Mouse (Mus musculus) heart, embryonic 10.5 days (tissue): ENCODE measurements around the gene Daglb. TPM values are rescaled to one million over a fixed set of nuclear protein-coding genes. Genes with fewer than 3 reads are reported as not detected.
"Not testable (repeated sequence)": the region's sequence is repeated elsewhere in the genome, so short reads cannot be mapped to it uniquely, and the experiment has no call there.

Experiments used
- DNase-seq: peaks from one replicate; pipeline ENCODE4 v3.0.0-alpha.2; 2017; ENCODE audit warnings: low spot score
- H3K27ac ChIP-seq: fragments of 300-500 bp; sonication (generic); 2 replicates; pipeline ENCODE4 v1.5.1; 2016; ENCODE audit warnings: mild to moderate bottlenecking
- H3K27me3 ChIP-seq: fragments of 300-500 bp; sonication (generic); 2 replicates; pipeline ENCODE4 v1.6.1; 2016; ENCODE audit warnings: mild to moderate bottlenecking; ENCODE audit not compliant: poor library complexity, insufficient read depth, severe bottlenecking
- H3K36me3 ChIP-seq: fragments of 300-500 bp; sonication (generic); 2 replicates; pipeline ENCODE4 v1.6.1; 2016; ENCODE audit warnings: mild to moderate bottlenecking, moderate library complexity
- H3K4me1 ChIP-seq: fragments of 300-500 bp; sonication (generic); 2 replicates; pipeline ENCODE4 v1.6.1; 2016; ENCODE audit warnings: mild to moderate bottlenecking
- H3K4me3 ChIP-seq: fragments of 300-500 bp; sonication (generic); 2 replicates; pipeline ENCODE4 v1.5.1; 2016; ENCODE audit warnings: mild to moderate bottlenecking, moderate library complexity
- H3K9me3 ChIP-seq: fragments of 300-500 bp; sonication (generic); 2 replicates; pipeline ENCODE4 v1.6.1; 2016; ENCODE audit warnings: mild to moderate bottlenecking, moderate library complexity
- WGBS: fragments of 180-500 bp; shearing (Covaris S2); methylation state at CpG from one replicate; pipeline ENCODE4 v1.1.7; 2016; 5-methylcytosine and 5-hydroxymethylcytosine counted together
- polyA plus RNA-seq: library from polyadenylated mRNA; unstranded; fragments of >200 nt; fragmentation: Nextera tagmentation; extraction: Ambion mirVana; gene quantifications from 2 replicates; pipeline ENCODE4 v1.2.1, GENCODE M21; 2016

Gene Daglb
- polyA plus RNA-seq, 1 experiment from 2014 or later: 11.9 TPM

DNA sequence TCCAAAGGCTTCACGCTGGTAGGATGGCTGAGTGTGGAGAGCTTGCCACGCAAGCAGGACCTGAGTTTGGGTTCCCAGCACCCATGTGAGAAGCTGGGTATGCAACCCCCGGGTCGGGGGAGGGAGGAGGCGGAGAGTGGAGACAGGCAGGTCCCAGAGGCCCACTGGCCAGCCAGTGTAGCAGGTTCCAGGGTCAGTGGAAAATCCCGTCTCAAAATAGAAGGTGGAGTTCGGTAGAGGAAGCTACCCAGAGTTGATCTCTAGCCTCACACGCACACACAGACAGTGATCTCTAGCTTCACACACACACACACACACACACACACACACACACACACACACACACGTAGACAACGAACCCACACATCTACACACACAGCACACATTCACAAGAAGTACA is 28.8 kb downstream of the Daglb start:
- H3K27me3 ChIP-seq: no peaks in the 10 kb centered on the region
- H3K27ac ChIP-seq: no peak overlapping the region
- H3K4me3 ChIP-seq: no peak overlapping the region
- H3K36me3 ChIP-seq: peaks cover 48% of the 10 kb centered on the region
- 83% methylated on average over 10 of the region's 10 CpGs for WGBS
- no peaks in the 10 kb centered on the region for H3K9me3 ChIP-seq
- DNase-seq: no peak
- peaks cover 3% of the 10 kb centered on the region; the same call in 1 of the 2 replicates for H3K4me1 ChIP-seq

DNA sequence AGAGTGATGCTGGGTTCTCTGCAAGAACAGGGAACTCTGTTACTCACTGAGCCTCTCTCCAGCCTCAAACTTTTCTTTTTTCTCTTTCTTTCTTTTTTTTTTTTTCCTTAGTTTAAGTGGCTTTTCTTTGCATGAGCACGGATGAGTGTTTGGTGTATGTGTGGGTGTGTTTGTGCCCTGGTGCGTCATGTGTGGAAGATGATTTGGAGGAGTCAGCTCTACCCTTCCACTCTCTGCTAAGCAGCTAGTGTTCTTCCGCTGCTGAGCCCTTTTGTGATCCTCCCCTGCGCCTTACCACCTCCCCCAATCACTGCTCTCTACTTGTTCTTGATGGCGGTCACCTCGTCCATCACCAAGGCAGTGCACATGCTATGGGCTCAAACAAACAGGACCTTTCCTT is 31.3 kb downstream of the Daglb start:
- Histone ChIP-seq H3K9me3 (no peaks in the 10 kb centered on the region), H3K36me3 (peaks cover 44% of the 10 kb centered on the region), H3K4me3 (no peak overlapping the region), H3K27me3 (no peaks in the 10 kb centered on the region), H3K27ac (no peak overlapping the region), H3K4me1 (peaks cover 8% of the 10 kb centered on the region; the same call in 1 of the 2 replicates)
- WGBS: 93% methylated on average over 6 of the region's 6 CpGs
- no peak for DNase-seq

DNA sequence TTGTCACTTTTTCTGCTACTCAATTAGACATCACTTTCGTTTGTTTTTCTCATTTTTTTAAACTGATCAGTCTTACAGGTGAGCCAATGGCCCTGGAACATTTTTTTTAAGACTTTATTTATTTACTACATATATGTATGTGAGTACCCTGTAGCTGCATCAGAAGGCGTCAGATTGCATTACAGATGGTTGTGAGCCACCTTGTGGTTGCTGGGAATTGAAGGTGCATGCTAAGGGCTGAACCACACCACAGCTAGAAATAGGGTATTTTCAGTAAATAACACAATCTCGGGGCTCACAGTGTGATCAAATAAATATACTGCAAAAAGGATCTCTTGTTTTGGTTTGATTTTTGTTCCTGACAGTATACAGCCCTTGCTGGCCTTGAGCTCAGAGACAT is 33.1 kb downstream of the Daglb start:
- no peak overlapping the region for H3K4me3 ChIP-seq

DNA sequence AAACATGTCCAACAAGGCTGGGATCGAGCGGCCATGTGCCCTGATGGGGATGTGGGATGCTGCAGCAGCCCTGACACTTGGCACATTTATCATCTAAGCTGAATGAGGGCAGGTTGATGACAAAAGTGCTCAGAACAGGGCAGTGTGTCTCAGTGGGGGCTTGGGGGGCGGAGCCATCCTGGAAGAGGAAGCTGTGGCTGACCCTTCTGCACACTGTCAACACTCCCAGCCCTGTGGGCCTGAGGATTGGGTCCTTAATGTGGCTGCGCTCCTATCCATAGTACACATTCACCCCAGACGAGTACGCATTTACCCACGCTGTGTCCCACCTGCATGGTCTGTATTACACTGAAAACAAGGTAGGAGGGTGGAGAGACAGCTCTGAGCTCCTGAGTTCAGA is 34.8 kb downstream of the Daglb start:
- Histone ChIP-seq H3K36me3 (peaks cover 51% of the 10 kb centered on the region), H3K27ac (no peak overlapping the region), H3K4me1 (0 out of 2 replicates have a peak, but pooled peaks cover 5% of the 10 kb centered on the region), H3K27me3 (no peaks in the 10 kb centered on the region), H3K4me3 (no peak overlapping the region), H3K9me3 (no peaks in the 10 kb centered on the region)
- WGBS: 85% methylated on average over 7 of the region's 7 CpGs
- no peak for DNase-seq

More for the DNA sequence above, 33.1 kb downstream of the Daglb start:
- 72% methylated on average over 3 of the region's 3 CpGs for WGBS
- Histone ChIP-seq H3K27ac (no peak overlapping the region), H3K27me3 (no peaks in the 10 kb centered on the region), H3K9me3 (no peaks in the 10 kb centered on the region), H3K36me3 (peaks cover 46% of the 10 kb centered on the region), H3K4me1 (peaks cover 8% of the 10 kb centered on the region; the same call in 1 of the 2 replicates)
- no peak for DNase-seq

DNA sequence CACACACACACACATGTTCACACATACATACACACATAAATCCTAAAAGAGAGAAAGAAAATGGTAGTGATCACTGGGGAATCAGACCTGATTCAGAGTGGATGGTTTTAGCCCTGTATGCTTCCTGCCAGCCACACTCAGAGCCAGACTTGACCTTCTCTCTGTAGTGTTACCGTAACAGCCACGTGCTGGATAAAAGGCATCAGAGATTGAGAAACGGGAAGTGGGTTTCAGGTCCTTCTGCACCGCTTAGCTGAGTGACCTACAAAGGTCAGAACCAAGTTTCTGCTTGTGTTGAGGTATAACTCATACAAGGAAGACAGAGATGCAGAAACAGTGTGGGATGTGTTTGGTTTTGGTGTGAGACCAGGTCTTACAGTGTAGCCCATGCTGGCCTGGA is 35.3 kb downstream of the Daglb start:
- 0 out of 2 replicates have a peak, but pooled peaks cover 5% of the 10 kb centered on the region for H3K4me1 ChIP-seq
- no peak overlapping the region for H3K4me3 ChIP-seq
- H3K27me3 ChIP-seq: no peaks in the 10 kb centered on the region
- H3K36me3 ChIP-seq: peaks cover 50% of the 10 kb centered on the region
- H3K9me3 ChIP-seq: no peaks in the 10 kb centered on the region
- DNase-seq: no peak
- H3K27ac ChIP-seq: no peak overlapping the region
- 80% methylated on average over 4 of the region's 4 CpGs for WGBS

DNA sequence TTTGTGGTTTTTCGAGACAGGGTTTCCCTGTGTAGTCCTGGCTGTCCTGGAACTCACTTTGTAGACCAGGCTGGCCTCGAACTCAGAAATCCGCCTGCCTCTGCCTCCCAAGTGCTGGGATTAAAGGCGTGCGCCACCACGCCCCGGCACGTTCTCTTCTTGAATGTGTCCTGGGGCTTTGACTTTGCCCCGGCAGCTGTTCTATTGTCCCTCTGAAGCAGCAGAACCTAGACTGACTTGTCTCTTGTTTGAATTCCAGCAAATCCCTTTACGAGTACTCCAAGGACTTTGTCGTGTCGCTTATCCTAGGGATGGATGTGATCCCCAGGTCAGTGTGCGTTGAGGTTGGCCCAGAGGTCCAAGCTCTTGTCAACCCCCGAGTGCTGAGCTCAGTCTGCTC is 36.3 kb downstream of the Daglb start:
- H3K9me3 ChIP-seq, H3K4me3 ChIP-seq, DNase-seq, H3K4me1 ChIP-seq, H3K27me3 ChIP-seq, H3K27ac ChIP-seq: not testable (repeated sequence)
- WGBS: 89% methylated on average over 14 of the region's 14 CpGs
- H3K36me3 ChIP-seq: peaks cover 51% of the 10 kb centered on the region

DNA sequence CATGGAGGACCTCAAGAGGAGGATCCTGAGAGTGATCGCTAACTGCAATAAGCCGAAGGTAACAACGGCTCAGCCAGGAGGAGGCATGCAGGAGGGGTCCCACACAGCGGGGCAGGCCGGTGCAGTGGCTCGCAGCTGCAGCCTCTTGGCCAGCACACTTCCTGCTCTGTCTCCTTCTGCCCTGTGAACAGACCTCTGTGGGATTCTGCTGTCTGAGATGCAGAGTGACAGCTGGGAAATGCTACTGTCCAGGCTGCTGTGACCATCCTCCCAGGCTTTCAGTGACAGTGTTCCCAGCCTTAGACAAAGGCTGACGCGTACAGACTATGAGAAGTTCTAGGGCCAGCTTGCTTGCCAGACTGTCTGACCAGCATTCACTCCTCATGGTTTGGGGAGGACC is 36.8 kb downstream of the Daglb start:
- Histone ChIP-seq H3K27me3 (no peaks in the 10 kb centered on the region), H3K27ac (no peak overlapping the region), H3K4me3 (no peak overlapping the region), H3K36me3 (peaks cover 54% of the 10 kb centered on the region), H3K4me1 (0 out of 2 replicates have a peak, but pooled peaks cover 5% of the 10 kb centered on the region), H3K9me3 (no peaks in the 10 kb centered on the region)
- DNase-seq: no peak
- WGBS: 86% methylated on average over 8 of the region's 8 CpGs

DNA sequence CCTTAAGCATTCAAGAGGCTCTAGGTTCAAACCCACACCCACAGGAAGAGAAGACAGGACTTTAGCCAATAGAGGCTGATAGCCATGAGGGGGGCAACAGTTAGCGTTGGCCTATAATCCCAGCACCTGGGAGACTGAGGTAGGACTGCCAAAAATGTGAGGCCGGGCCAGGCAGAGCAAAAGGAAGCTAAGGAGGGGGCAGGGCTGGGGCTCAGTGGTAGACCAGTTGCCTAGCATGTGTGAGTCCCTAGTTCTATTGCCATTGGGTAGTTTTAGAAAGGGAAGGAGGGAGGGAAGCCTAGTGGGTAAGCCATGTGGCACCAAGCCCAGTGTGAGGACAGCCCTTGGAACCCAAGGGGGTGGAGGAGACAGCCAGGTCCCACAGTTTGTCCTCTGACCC is 37.3 kb downstream of the Daglb start:
- peaks cover 50% of the 10 kb centered on the region for H3K36me3 ChIP-seq
- no peak for DNase-seq
- 85% methylated on average over 2 of the region's 2 CpGs for whole genome bisulfite sequencing

DNA sequence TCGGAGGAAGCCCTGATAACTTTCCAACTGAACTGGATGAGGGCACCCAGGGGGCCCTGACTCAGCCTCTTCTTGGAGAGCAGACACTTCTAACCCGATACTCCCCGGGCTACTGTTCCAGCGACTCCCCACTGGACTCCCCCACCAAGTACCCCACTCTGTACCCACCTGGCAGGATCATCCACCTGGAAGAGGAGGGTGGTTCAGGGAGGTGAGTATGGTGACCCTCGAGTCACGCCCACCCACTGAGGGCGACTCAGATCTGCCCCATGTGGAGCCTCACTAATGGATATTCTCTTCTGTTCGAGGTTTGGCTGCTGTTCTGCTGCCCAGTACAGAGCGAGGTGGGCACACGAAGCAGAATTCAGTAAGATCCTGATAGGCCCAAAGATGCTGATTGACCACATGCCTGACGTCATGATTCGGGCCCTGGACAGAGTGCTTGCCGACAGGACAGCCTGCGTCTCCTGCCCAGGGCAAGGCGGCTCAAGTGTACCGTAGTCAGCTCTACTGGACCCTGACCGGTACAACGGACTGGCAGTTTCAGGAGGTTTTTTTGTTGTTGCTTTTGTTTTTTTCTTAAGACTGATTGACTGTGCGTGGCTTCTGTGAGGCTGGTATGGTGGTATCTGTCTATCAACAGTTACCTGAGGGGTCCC is 38.6 kb downstream of the Daglb start:
- Histone ChIP-seq H3K4me3 (no peak overlapping the region), H3K36me3 (peaks cover 56% of the 10 kb centered on the region), H3K27me3 (no peaks in the 10 kb centered on the region), H3K4me1 (peaks cover 18% of the 10 kb centered on the region), H3K9me3 (no peaks in the 10 kb centered on the region), H3K27ac (no peak overlapping the region)
- DNase-seq: no peak
- WGBS: 87% methylated on average over 19 of the region's 19 CpGs

More for the DNA sequence above, 37.3 kb downstream of the Daglb start:
- Histone ChIP-seq H3K4me3 (no peak overlapping the region), H3K4me1 (0 out of 2 replicates have a peak, but pooled peaks cover 5% of the 10 kb centered on the region), H3K27me3 (no peaks in the 10 kb centered on the region), H3K27ac (no peak overlapping the region), H3K9me3 (no peaks in the 10 kb centered on the region)

DNA sequence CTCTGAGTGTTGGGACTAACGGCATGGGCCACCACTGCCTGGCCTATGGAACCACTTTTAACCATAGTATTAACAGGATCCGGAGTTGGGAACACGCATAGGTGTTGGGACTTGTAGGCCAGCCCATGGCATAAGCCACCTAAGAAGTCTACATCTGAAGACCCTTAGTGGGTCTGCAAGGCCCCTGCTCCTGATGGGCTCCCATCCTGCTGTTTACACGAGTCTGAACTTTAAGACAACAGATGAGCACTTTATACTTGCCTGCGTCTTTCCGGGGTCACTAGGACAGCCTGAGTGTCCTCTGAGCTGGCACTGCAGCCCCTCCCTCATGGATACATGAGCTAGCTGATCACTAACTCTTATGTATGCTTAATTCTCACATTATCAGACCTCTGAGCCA is 39.4 kb downstream of the Daglb start:
- Histone ChIP-seq H3K4me1 (peaks cover 25% of the 10 kb centered on the region), H3K27ac (no peak overlapping the region), H3K9me3 (no peaks in the 10 kb centered on the region), H3K27me3 (no peaks in the 10 kb centered on the region), H3K4me3 (no peak overlapping the region), H3K36me3 (peaks cover 63% of the 10 kb centered on the region)
- 91% methylated on average over 6 of the region's 6 CpGs for whole genome bisulfite sequencing
- DNase-seq: no peak

DNA sequence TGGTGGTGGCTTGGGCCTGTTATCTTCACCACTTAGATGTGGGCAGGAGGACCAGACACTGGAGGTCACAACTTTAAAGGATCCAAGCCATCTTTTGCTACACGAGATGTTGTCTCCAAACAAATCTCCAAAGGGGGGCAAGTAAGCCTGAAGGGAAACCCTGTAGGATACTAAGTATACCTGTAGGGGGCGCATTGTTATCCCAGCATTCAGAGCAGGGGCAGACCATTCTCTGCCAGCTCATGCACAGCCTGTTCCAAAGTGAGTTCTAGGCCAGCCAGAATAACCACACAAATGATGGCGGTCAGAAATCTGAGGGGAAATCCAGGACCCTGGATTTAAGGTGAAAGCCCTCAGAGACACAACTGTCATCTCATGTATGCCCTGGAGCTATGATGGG is 40.1 kb downstream of the Daglb start:
- WGBS: 63% methylated on average over 3 of the region's 3 CpGs
- Histone ChIP-seq H3K4me1 (peaks cover 28% of the 10 kb centered on the region), H3K27me3 (no peaks in the 10 kb centered on the region), H3K9me3 (no peaks in the 10 kb centered on the region), H3K27ac (no peak overlapping the region), H3K4me3 (no peak overlapping the region), H3K36me3 (peaks cover 59% of the 10 kb centered on the region)
- no peak for DNase-seq

DNA sequence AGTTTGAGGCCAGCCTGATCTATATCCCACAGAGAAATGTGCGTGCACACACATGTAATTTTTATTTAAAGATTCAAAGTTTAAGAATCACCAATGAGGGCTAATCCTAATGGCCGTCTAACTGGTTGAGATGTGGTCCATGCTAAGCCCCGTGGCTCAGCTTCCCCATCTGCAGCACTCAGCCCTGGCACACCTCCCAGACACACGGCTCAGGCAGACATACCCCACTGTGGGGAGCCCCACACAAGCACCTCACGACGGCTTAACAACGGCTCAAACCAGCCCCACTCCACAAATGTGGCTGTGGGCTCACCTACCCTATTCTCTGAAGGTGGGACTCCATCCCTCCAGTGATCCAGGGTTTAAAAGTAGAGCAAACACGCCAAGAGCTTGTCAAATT is 40.7 kb downstream of the Daglb start:
- WGBS: 90% methylated on average over 8 of the region's 8 CpGs
- Histone ChIP-seq H3K36me3 (peaks cover 57% of the 10 kb centered on the region), H3K4me3 (no peak overlapping the region), H3K27me3 (no peaks in the 10 kb centered on the region), H3K4me1 (peaks cover 33% of the 10 kb centered on the region), H3K9me3 (no peaks in the 10 kb centered on the region), H3K27ac (no peak overlapping the region)
- DNase-seq: no peak

DNA sequence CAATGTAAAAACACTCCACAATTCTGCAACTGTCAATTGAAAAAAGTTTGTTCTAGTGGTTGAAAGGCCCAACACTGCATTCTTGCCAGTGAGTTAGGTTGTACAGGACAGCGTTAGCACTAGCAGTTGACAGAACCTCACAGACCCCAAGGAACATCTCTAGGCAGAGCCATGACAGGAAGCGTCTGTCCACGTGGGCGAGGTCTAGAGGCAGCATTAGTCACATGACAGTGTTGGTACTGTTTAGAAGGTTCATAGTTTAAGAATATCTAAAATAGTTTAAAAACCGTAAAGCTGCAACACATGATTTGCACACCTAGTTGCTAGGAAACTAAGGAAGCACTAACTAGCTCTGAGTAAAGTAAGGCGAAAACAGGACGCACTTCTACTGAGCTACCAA is 41.2 kb downstream of the Daglb start:
- Histone ChIP-seq H3K4me1 (peaks cover 38% of the 10 kb centered on the region), H3K36me3 (peaks cover 60% of the 10 kb centered on the region), H3K27me3 (no peaks in the 10 kb centered on the region), H3K27ac (no peak overlapping the region), H3K4me3 (no peak overlapping the region), H3K9me3 (no peaks in the 10 kb centered on the region)
- 84% methylated on average over 7 of the region's 7 CpGs for WGBS
- no peak for DNase-seq

DNA sequence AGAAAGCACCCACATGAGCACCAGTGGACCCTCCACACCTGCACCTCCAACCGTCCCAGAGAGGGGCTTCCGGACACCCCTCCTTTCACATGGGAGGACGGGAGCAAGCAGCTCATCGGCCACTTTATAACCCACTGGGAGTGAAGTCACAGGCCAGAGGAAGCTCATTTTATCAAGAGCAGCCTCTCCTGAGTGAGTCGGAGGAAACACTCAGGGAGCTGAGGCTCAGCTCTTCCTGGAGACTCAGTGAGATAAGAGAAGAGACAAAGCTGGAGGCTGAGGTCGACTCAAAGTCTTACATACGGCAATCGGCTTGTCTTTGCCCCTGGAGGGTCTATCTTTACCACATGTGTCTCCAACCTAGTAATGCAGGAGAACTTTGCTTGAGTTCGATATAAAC is 44.9 kb downstream of the Daglb start:
- H3K36me3 ChIP-seq: peaks cover 69% of the 10 kb centered on the region
- no peaks in the 10 kb centered on the region for H3K27me3 ChIP-seq
- H3K9me3 ChIP-seq: no peaks in the 10 kb centered on the region
- DNase-seq: no peak
- peaks cover 71% of the 10 kb centered on the region for H3K4me1 ChIP-seq
- H3K27ac ChIP-seq: peak overlapping the region; percentile 78
- 33% methylated on average over 9 of the region's 9 CpGs for WGBS
- peak overlapping the region; percentile 25 for H3K4me3 ChIP-seq
